Mouse (Mus musculus) brain, adult 2 months (tissue): Measurements from ENCODE around the gene Bace1.
A peak's percentile ranks its signal among the peaks of the same experiment; 100 is the strongest.
"Not testable (repeated sequence)": the region's sequence is repeated elsewhere in the genome, so short reads cannot be mapped to it uniquely, and the experiment has no call there.

Experiments
- DNase-seq: peaks from one replicate; pipeline ENCODE4 v3.0.0; 2011; ENCODE audit warnings: low read depth, low spot score

Gene Bace1

DNA sequence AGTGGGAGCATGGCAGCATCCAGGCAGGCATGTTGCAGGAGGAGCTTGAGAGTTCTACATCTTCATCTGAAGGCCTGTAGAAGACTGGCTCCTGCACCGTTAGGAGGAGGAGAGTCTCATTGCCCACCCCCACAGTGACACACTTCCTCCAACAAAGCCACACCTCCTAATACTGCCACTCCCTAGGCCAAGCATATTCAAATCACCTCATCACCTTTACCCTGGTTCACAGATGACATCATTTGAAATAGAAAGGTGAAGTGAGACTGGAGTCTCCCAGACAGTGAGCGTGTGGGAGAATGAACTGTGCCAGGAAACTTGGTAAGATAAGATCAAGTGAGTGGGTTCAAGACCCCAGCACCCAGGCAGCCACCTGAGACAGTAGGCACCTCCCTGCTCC, 4.9 kb upstream of the Bace1 start:
- no peak for DNase-seq

DNA sequence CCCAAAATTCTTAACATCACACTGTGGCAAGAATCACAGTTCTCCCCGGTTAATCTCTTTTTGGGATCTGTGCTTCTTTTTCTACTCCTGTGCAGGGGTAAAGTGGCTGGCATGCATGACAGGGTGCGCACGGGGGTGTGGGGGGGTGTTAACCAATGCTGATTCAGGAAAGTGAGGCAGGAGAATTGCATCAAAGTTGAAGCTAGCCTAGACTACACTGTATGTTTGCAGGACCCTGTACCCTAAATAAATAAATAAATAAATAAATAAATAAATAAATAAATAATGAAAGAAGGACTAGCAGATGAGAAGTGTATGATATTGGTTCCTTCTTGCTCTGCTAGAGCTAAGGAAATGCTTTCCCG, 329 bp upstream of the Bace1 start:
- DNase-seq = no peak

DNA sequence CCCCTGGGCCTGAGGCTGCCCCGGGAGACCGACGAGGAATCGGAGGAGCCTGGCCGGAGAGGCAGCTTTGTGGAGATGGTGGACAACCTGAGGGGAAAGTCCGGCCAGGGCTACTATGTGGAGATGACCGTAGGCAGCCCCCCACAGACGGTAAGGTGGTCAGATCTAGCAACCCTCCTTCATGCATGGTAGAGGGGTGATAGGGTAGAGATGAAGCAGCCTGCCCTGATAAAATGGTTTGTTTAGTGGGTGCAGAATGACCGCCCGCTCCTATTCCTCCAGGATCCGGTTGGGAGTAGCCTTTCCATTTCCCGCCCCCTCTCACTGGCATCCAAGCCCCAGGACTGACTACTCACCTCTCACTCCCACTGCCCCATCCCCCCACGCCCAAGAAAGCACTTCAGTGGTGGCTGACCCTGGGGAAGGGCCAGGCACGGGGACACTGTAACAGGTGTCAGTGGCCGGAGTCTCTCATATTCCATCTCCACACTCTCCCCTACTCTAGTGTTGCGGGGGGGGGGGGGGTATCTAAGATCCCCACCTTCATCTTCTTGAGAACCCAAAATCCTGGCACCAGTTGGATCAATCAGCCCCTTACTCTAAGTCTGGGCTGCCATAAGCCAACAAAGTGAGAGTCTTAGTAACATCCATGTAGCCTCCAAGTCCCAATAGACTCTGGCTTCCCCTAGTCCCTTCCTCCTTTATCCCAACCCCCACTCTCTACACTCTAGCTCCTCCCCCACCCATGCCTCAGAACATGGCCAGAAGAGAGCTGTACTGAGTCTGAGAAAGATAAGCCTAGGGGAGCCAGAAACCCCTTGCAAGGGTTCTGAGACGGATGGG, 980 bp downstream of the Bace1 start:
- no peak for DNase-seq

DNA sequence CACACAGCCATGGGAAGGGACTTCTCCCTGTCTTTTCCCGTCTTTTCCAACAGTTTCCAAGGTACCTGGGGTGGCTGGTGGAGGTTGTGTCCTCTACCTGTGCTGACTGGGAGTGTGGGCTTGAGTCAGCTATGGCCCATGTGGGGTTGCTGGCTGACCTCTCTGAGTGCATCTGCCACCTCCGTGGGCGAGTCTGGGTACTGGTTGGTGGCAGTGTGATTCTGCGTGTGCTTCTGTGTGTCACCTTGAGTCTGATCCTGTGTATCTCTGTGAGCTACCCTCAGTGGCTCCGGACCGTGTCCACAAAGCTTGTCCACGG, 1.6 kb downstream of the Bace1 start:
- DNase-seq = no peak

DNA sequence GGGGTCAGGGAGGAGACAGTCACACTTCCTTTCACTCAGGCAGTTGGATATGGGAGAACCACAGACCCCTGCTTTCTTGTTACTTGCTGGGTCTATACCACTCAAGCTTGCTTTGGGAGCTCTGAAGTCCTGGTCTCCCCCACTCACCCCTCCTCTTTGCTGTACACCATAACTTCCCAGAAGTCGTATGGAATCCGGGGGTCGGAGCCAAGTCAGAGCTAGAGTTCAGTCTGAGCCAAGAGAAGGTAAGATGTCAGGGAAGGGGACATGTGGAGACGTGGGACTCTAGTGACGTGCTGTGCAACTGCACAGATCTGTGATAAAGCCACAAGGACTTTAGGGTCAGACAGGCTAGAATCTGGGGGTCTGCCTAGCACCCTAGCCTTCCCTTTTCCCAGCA, 2.0 kb downstream of the Bace1 start:
- DNase-seq = no peak

DNA sequence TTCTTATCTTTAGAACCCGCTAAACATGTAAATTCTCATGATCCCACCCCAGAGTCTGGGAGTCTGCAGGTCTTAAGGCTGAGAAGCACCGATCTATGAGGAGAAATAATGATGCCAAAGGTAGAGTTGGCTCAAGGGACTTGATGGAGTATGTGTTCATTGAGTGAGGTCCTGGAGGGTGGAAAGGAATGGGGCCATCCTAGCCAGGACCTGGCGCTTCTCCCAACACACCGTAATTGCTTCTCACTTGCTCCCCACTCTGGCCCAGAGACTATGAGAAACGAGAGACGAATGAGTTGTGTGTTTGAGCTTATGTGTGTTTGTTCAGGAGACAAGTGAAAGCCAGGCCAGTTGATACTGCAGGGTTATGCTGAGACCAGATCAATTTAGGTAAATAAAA, 3.1 kb downstream of the Bace1 start:
- no peak for DNase-seq

DNA sequence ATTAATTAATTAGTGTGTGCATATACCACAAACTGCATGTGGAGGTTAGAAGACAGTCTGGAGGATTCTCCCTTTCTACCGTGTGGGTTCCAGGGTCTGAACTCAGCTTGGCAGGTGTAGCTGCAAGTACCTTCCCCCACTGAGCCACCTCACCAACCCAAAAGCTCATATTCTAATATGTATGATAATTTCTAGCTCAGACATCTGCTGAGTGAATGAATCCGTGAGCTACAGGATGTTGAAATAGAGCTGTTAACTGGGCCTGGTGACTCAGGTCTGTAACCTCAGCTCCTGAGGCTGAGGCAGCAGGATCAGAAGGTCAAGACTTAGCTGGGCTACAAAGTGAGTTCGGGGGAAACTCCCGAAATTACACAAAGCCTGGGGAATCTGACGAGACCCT, 4.6 kb downstream of the Bace1 start:
- no peak for DNase-seq

DNA sequence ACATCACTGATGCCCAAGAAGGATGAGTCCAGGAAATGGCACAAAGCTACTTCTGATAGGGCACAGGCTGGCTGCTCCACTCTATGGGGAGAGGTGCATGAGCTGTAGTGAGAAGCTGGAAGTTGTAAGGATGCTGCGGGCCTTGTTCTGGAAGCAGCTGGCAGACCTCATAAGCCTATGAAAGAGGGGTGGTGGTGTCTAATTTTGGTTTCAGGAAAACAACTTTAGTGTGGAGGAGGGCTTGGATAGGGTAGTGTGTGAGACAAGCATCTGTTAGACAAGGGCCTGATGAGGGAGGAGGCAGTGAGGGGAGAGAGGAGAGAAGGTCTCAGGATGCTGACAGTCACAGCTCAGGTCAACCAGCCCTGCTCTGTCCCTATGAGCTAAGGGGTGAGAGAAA, 5.4 kb downstream of the Bace1 start:
- DNase-seq = peak; percentile 80

DNA sequence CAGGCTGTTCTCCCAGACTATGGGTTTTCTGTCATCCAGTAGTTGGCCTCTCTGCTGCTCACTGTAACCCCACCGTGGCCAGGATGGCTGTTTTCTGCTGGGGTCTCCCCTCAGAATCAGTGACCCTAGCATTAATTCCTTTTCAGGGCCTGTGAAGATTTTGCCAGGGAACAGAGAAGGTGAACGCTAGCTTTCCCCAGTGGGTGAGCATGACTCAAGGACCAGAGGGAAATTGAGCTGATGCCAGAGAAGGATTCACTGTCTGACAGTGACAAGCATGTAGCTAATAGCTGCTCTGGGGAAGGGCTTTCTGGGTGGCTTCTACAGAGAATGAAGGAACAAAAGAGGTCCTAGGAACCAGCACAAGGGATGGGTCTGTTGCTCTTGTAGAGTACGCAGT, 7.2 kb downstream of the Bace1 start:
- peak; percentile 84 for DNase-seq

DNA sequence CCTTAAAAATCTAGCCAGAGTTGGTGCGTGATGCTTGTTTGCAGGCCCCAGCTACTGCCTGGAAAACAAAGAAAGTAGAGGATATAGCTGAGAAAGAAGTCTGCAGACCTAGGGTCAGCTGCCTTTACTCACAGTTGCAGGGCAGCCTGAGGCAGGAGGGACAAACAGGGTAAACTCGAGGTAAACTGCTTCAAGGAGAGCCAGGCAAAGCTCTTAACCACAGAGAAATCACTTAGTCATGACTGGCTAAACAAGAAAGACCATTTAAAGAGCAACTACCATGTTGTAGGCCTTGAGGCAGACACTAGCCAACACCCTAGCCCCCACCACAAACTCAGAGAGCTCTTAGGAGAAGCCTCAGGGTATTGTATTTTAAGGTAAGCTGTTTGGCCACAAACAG, 7.8 kb downstream of the Bace1 start:
- not testable (repeated sequence) for DNase-seq

DNA sequence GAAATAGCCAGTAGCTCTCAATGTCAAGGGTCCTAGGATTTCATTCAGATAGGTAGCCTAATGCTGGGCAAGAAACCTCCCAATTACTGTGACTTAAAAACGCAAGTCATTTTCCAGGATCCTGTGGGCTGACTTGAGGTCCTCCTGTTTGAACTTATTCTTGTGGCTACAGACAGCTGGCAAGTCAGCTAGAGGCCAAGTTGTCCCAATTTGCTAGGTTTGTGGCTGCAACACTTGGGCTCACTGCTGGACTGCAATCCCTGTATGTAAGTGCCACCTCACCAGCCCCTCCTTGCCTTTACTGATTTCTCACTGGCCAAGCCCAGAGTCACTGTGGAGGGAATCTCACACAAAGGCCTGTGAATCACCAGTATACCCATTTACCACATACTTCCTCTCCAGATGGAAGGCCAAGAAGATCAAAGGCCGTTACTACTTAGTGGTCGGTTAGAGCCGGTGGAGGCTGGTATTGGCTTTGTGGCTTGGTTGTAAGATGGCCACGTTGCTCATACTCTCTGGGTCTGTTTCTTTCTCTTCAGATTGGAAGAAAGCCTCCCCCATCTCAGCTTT, 8.6 kb downstream of the Bace1 start:
- no peak for DNase-seq

DNA sequence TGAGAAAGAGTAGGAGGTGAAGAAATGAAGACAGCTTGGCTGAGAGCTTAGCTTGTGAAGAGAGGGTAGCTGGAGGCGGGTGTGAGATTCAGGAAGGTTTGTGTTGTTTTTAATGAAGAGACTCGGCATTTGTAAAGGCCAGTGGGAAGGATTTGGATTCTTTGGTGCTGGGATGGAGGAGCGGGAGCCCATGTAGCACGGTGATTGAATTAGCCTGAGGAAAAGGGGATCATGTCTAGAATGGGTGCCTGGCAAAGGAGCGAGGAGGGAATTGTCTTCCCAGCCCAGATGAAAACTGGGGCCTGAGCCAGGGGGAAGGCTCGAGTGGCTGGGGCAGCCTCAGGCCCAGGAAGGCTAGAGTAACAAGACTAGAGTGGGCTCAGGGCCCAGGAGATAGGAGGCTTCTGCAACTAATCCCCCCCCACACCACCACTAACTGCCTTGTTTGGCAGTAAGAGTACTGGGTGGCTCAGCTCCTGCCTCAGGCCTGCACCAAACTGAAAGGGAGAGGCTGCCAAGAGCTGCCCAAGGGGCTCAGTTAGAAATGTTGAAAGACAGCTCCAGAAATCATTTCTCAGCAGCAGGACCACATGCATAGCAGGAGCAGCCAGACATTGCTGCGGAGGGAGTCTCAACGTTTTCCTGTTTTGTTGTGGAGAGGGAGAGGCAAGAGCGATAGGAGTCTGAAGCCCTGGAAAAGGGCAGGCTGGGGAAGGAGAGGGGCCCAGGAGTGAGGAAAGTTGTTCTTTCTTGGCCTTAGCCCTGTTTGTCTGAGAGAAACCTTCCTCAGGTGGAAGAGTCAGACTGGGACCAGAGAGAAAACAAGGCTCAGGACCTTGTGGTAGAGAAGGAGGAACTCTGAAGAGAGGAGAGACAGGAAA, 11.4 kb downstream of the Bace1 start:
- DNase-seq = peak; percentile 92

DNA sequence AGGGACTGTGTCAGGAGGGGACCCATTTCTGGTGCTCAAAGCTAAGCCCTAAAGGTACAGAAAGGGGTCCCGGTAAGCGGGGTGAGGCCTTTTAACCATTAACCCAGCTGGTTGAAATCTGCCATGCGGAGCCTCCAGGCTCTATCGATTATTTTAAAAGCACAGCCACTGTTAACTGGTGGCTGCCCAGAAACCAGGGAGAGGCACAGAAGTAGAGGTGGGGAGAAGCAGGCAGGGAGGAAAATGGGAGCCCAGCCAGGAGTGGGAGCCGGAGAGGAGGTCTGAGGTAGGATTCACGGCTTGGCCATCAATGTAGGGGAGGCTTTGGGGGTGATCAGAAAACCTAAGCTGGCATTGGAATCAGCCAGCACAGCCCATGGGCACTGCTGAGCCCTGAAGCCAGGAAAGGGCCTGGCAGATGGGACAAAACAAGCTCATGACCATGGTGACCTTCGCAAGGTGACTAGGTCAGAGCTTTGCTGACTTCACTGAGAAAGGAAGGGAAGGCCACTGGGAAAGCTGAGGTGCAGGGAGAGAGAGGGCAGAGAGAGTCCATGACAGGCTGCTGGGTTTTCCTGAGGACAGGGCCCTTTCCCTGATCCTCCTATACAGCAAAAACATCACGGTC, 12.3 kb downstream of the Bace1 start:
- DNase-seq = no peak

DNA sequence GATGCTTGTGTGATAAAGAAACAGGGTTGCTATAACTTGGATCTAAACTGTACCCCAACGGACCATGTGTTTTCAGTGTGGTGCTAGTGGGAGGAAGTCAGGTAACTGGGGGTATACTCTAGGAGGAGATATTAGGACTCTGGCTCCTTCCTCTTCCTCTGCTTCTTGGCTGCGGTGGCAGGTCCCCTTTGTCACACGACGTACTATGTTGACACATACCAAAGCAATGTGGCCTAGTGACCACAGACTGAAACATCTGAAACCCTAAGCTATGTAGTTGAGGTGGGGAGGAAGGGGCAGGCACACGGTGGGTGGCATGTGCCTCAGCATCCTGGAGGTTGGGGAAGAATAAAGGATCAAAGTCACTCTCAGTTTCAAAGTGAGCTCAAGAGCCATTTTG, 12.9 kb downstream of the Bace1 start:
- DNase-seq = no peak

DNA sequence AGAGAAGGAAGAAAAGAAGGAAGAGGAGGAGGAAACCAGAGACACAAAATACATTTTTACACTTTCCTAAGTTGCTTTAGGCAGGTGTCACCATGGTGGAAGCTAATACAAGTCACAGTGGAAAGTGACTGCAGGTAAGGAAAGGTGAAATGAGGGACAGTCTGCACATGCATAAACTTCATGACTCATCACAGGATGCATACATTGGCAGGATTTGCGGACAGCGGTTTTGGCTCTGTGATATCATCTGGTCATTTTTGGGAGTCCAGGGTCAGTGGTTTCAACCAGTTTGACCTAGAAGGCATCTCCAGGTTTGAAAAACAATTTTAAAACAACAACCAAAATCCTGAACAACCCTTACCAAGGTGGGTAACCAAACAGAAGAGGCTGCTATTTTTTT, 13.4 kb downstream of the Bace1 start:
- DNase-seq = no peak

DNA sequence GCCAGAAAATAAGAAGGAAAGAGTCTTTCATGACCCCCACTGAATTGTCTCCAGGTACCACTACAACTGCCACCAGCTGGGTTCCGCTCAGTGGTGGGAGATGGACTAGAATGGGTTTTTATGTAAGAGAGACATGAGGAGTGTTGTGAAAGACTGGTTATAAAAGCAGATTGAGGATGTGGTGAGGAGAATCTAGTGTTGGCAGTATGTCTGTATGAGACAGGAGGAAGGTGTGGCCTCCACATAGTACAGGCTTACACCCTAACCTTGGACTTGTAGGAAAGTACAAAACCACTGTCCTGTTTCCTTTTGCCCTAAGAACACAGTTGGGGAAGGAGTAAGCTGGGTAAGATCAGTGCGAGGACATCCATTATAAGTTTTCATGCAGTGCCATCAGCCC, 15.3 kb downstream of the Bace1 start:
- no peak for DNase-seq

DNA sequence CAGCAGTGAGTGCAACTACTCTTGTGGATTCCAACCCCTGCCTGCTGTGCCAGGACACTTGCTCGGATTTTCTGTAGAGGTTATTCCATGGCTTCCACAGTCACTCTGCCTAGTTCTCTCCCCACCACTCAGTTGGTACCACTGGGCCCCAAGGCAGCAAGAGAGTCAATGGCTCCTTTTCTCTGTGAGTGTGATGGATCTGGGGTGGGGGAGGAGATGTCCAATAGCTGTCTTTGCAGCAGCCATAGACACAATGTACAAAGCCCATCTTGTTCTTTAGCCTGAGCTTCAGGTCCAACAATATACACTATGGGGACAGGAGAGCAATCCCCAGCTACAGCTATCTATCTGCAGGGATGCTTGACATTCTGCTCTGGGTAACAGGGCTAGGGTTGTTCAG, 15.8 kb downstream of the Bace1 start:
- peak; percentile 67 for DNase-seq

DNA sequence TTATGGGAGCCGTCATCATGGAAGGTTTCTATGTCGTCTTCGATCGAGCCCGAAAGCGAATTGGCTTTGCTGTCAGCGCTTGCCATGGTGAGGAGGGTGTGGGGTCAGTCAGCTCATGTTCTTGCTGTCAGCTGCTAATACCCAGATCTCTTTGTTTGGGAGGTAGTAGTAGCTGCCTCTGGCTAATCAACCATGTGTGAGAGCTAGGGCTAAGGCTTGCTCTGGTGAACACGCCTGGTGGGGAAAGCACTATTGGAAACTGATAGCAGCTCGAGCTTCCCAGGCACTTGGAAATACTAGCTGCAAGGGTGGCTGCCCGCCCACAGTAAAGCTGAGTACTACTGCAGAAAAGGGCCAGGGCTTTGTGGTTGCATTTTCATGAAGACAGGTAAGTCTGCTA, 21.0 kb downstream of the Bace1 start:
- DNase-seq = no peak

DNA sequence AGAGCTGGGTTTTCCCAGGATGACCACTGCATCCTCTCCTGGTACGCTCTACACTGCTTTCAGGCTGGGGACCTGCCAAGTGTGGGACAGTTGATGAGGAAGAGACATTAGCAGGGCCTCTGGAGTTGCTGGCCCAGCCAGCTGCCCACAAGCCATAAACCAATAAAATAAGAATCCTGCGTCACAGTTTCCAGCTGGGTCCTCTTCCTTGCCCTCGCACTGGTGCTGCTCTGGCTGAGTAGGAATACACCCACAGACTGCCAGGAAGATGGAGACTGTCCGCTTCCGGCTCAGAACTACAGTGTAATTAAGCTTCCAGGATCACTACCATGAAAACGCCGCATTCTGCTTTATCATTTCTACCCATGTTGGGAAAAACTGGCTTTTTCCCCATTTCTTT, 23.4 kb downstream of the Bace1 start:
- peak; percentile 56 for DNase-seq

DNA sequence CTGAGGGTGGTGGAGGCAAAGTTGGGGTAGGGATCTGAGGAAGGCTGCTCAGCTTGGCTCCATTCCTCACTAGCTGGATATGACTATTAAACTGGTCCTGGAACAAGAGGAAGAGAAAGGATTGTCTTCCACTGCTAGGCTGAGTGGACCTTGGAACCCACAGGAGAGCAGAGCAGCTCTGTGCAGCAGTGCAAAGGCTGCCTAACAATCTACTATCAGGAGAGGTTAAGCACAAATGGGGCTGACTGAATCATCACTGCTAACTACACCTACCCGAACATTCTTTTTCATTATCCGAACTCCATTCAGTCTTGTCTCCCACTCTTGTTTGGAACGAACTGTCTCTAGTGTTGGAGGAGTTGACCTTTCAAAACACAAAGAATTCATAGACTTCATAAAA, 30.8 kb downstream of the Bace1 start:
- no peak for DNase-seq

DNA sequence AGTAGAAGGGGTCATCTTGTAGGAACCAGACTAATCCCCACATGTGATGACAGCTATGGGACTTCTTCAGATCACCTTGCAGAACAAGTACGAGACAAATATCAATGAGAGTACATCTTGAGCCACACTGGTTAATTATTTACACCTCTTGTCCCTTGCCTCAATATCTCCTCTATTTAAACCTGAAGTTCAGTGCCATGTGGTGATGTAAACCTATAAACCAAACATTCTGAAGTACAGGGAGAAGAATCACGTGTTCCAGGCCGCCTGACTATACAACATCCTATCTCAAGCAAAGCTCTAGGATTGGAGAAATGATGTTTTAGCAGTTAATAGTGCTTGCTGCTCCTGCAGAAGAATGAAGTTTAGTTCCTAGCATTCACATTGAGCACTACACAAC, 31.9 kb downstream of the Bace1 start:
- no peak for DNase-seq

DNA sequence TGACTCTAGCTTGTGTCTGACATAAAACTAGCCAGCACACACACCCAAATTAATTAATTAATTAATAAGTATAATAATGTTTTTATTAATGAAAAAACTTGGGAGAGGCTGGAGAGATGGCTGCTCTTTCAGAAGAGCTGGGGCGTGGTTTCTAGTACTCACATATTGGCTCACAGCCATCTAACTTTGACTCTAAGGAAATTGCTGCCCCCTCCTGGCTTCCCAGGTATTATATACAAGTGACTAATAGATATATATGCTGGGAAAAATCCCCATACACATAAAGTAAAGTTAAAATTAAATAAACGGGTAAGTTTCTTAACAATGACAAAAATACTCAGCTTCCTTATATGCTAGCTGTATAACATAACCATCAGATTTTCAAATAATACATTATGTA, 39.5 kb downstream of the Bace1 start:
- peak; percentile 55 for DNase-seq
